Mouse (Mus musculus): ENCODE measurements around the gene Slc25a53.

DNA sequence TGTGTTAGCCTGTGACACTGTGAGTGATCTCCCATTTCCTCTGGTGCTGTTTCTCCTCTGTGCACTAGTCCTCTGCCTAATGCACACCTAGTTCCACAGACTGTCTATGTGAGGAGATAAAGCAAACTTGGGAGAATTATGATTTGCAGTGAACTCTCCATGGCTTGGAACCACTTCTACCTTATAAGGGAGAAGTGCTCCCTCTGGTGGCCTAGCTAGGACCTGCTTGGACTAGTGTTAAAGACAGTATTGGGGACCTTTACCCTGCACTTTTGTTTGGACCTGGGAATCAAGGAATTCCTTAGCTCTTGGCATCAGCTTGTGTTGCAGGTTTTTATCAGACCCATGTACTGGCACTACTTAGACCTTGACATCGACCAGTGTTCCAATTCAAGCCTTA lies 18.8 kb downstream of the Slc25a53 start:
- peak; percentile 27; the same call in 1 of the 2 replicates for TF ChIP-seq CTCF (IDR thresholded peaks at IDR 0.05; ENCODE audit: insufficient read depth, low read length)
- TF ChIP-seq POLR2A (IDR thresholded peaks at IDR 0.05; ENCODE audit: borderline replicate concordance, extremely low read depth, low read depth, low read length), result no peak
